Comparison of ENCODE assay signal across 15 mouse cellular contexts in genomic region chr12:113107431-113108124, GRCm38 (mm10). TPM values are rescaled to one million over a fixed set of nuclear protein-coding genes. Genes with fewer than 3 reads are reported as not detected.
DNase-seq lines count a peak whose midpoint lies in the region; ATAC-seq and TF ChIP-seq lines count a peak whose summit lies in the region.
"Had no signal": no experiment of that assay in that cellular context is flagged by ENCODE, and none has a peak within 500 bp of the region (broad histone marks: within the 10 kb centered on the region; RNA-seq: fewer than 3 reads in every experiment).

No protein-coding gene starts in this region.

- 0 out of 2 replicates have a peak, but pooled peaks have one; percentile 21 for ATAC-seq in heart, embryonic 11.5 days (replicated peaks; ENCODE audit: insufficient number of reproducible peaks, low FRiP score, low TSS enrichment)
- ATAC-seq in erythroid progenitor cell, adult 5-6 weeks (replicated peaks; ENCODE audit: low FRiP score, poor library complexity, severe bottlenecking): peak; percentile 88
- ATAC-seq in liver, postnatal 0 days: peak; percentile 86
- no peak for ATAC-seq in forebrain, embryonic 11.5 days (replicated peaks; ENCODE audit: low FRiP score)
- no peak for ATAC-seq in granulocyte monocyte progenitor cell, adult 5-6 weeks (replicated peaks; ENCODE audit: poor library complexity, severe bottlenecking)
- ATAC-seq: forebrain, embryonic 16.5 days had no signal

- no peak overlapping the region for H3K9ac ChIP-seq in heart, embryonic 11.5 days (ENCODE audit: low read depth, low read length)
- H3K9ac ChIP-seq in liver, postnatal 0 days (replicated peaks): no peak overlapping the region
- H3K9ac ChIP-seq in forebrain, embryonic 11.5 days (ENCODE audit: low read length): no peak overlapping the region
- H3K9ac ChIP-seq: embryonic facial prominence, embryonic 12.5 days; limb, embryonic 13.5 days had no signal

- H3K4me2 ChIP-seq in heart, embryonic 11.5 days: no peak overlapping the region
- peak overlapping the region; percentile 8; the same call in 1 of the 2 replicates for H3K4me2 ChIP-seq in liver, postnatal 0 days (ENCODE audit: low read depth, low read length)
- H3K4me2 ChIP-seq in forebrain, embryonic 11.5 days (ENCODE audit: low read depth, low read length, severe bottlenecking): no peak overlapping the region
- H3K4me2 ChIP-seq: embryonic facial prominence, embryonic 12.5 days; limb, embryonic 13.5 days had no signal

- H3K27ac ChIP-seq in heart, embryonic 11.5 days (ENCODE audit: low read depth, low read length): peak overlapping the region; percentile 16
- peak overlapping the region; percentile 79 for H3K27ac ChIP-seq in liver, postnatal 0 days (ENCODE audit: low read depth)
- H3K27ac ChIP-seq in forebrain, embryonic 11.5 days (ENCODE audit: low read depth, low read length): no peak overlapping the region
- H3K27ac ChIP-seq: embryonic facial prominence, embryonic 12.5 days; limb, embryonic 13.5 days; macrophage had no signal

- peaks cover 29% of the 10 kb centered on the region for H3K4me1 ChIP-seq in heart, embryonic 11.5 days (ENCODE audit: control insufficient read depth, insufficient read depth, low read length)
- peaks cover 50% of the 10 kb centered on the region for H3K4me1 ChIP-seq in liver, postnatal 0 days (ENCODE audit: insufficient read depth)
- no peaks in the 10 kb centered on the region for H3K4me1 ChIP-seq in forebrain, embryonic 11.5 days (replicated peaks; ENCODE audit: control insufficient read depth, insufficient read depth, low read length)

- 68% methylated on average over 4 of the region's 4 CpGs for WGBS in heart, embryonic 11.5 days (ENCODE audit: insufficient replicate concordance)
- 44% methylated on average over 4 of the region's 4 CpGs for WGBS in liver, postnatal 0 days (ENCODE audit: insufficient replicate concordance)
- 87% methylated on average over 4 of the region's 4 CpGs for WGBS in forebrain, embryonic 11.5 days

- peaks cover 4% of the 10 kb centered on the region for H3K36me3 ChIP-seq in heart, embryonic 11.5 days (ENCODE audit: control insufficient read depth, insufficient read depth, low read length)
- H3K36me3 ChIP-seq in liver, postnatal 0 days (replicated peaks; ENCODE audit: insufficient read depth, low read length): peaks cover 2% of the 10 kb centered on the region; the same call in 1 of the 2 replicates
- no peaks in the 10 kb centered on the region; the same call in 1 of the 2 replicates for H3K36me3 ChIP-seq in forebrain, embryonic 11.5 days (ENCODE audit: control insufficient read depth, insufficient read depth, low read length)

- no peak for DNase-seq in heart, postnatal 25 days (ENCODE audit: low spot score)
- peak; percentile 99 for DNase-seq in MEL-GATA-1-ER (ENCODE audit: extremely low read depth, low read depth)
- peak; percentile 50 for DNase-seq in liver, postnatal 0 days
- no peak for DNase-seq in frontal cortex, postnatal 36 days (ENCODE audit: low spot score in 2 of 2)
- no peak for DNase-seq in forebrain, embryonic 11.5 days (ENCODE audit: low spot score)
- DNase-seq: adrenal gland, adult 8-10 months; cerebellum, adult 8-10 months had no signal

- H3K27me3 ChIP-seq in heart, embryonic 11.5 days (ENCODE audit: control insufficient read depth, insufficient read depth, low read length): no peaks in the 10 kb centered on the region
- H3K27me3 ChIP-seq in liver, postnatal 0 days (ENCODE audit: insufficient read depth, low read length): no peaks in the 10 kb centered on the region
- H3K27me3 ChIP-seq in forebrain, embryonic 11.5 days (ENCODE audit: control insufficient read depth, insufficient read depth, low read length): no peaks in the 10 kb centered on the region
- H3K27me3 ChIP-seq: embryonic facial prominence, embryonic 12.5 days; limb, embryonic 13.5 days had no signal

- TF ChIP-seq CTCF in liver, postnatal 0 days (IDR thresholded peaks at IDR 0.05; ENCODE audit: low read depth): no peak

- H3K4me3 ChIP-seq in heart, embryonic 11.5 days (ENCODE audit: low read depth, low read length): no peak overlapping the region
- H3K4me3 ChIP-seq in liver, postnatal 0 days (ENCODE audit: low read depth, low read length): no peak overlapping the region
- H3K4me3 ChIP-seq in forebrain, embryonic 11.5 days (ENCODE audit: low read depth, low read length): no peak overlapping the region
- H3K4me3 ChIP-seq: embryonic facial prominence, embryonic 12.5 days; limb, embryonic 13.5 days had no signal

- intact Hi-C loops in heart, postnatal 25 days (cut with DNase I): no loop called here

- H3K9me3 ChIP-seq in heart, embryonic 11.5 days (replicated peaks; ENCODE audit: control insufficient read depth, low read length): no peaks in the 10 kb centered on the region
- no peaks in the 10 kb centered on the region for H3K9me3 ChIP-seq in liver, postnatal 0 days (ENCODE audit: low read length)
- H3K9me3 ChIP-seq in forebrain, embryonic 11.5 days (ENCODE audit: control insufficient read depth, low read length): no peaks in the 10 kb centered on the region; the same call in 1 of the 2 replicates
- H3K9me3 ChIP-seq: embryonic facial prominence, embryonic 12.5 days had no signal

- peak; percentile 95 for TF ChIP-seq EP300 in liver, postnatal 0 days (IDR thresholded peaks at IDR 0.05; ENCODE audit: low read depth)

RNA-seq across cellular contexts. Expression of gene Mta1, which starts 9.5 kb away (rescaled TPM):
- 12.3 and 14.7 TPM in 2 replicates for polyA plus RNA-seq in heart, embryonic 11.5 days (2014; fragmentation: Nextera tagmentation; extraction: Ambion mirVana)
- 10 to 100 TPM; 48.4 to 49.3 TPM for total RNA-seq in heart, postnatal 25 days (2021)
- total RNA-seq in erythroid progenitor cell, adult 5-6 weeks (2015; ENCODE audit: low replicate concordance): 27.2 and 40.4 TPM in 2 replicates
- total RNA-seq in erythroid progenitor cell, adult 5-6 weeks (2017; ENCODE audit: low replicate concordance): 17.6 and 21.6 TPM in 2 replicates
- polyA plus RNA-seq in liver, postnatal 0 days (2015; fragmentation: Nextera tagmentation; extraction: Ambion mirVana): 3.6 and 3.9 TPM in 2 replicates
- polyA plus RNA-seq in forebrain, embryonic 11.5 days (2014; fragmentation: Nextera tagmentation; extraction: Ambion mirVana): 25.3 and 27.7 TPM in 2 replicates
- total RNA-seq in granulocyte monocyte progenitor cell, adult 5-6 weeks (2014; fragmentation: Nextera tagmentation): 73.6 and 85.1 TPM in 2 replicates
- 21.0 and 27.6 TPM in 2 replicates for total RNA-seq in granulocyte monocyte progenitor cell, adult 5-6 weeks (2017)

RNA-seq across cellular contexts. Expression of gene Crip2, which starts 32.5 kb away (rescaled TPM):
- 1,118 and 1,169 TPM in 2 replicates for polyA plus RNA-seq in heart, embryonic 11.5 days (2014; fragmentation: Nextera tagmentation; extraction: Ambion mirVana)
- 1,000 to 10,000 TPM; 1,410 to 1,505 TPM for total RNA-seq in heart, postnatal 25 days (2021)
- 22.7 and 54.1 TPM in 2 replicates for total RNA-seq in erythroid progenitor cell, adult 5-6 weeks (2015; ENCODE audit: low replicate concordance)
- 16.0 and 29.5 TPM in 2 replicates for total RNA-seq in erythroid progenitor cell, adult 5-6 weeks (2017; ENCODE audit: low replicate concordance)
- polyA plus RNA-seq in liver, postnatal 0 days (2015; fragmentation: Nextera tagmentation; extraction: Ambion mirVana): 65.1 and 67.4 TPM in 2 replicates
- 186 and 217 TPM in 2 replicates for polyA plus RNA-seq in forebrain, embryonic 11.5 days (2014; fragmentation: Nextera tagmentation; extraction: Ambion mirVana)
- not detected in 2 replicates for total RNA-seq in granulocyte monocyte progenitor cell, adult 5-6 weeks (2014; fragmentation: Nextera tagmentation)
- total RNA-seq in granulocyte monocyte progenitor cell, adult 5-6 weeks (2017): 0.46 TPM in 1 of 2 replicates, not detected in the other

RNA-seq across cellular contexts. Expression of gene Tex22, which starts 33.3 kb away (rescaled TPM):
- 0.16 TPM in 1 of 2 replicates, not detected in the other for polyA plus RNA-seq in heart, embryonic 11.5 days (2014; fragmentation: Nextera tagmentation; extraction: Ambion mirVana)
- not detected for total RNA-seq in heart, postnatal 25 days (2021)
- not detected in 2 replicates for total RNA-seq in erythroid progenitor cell, adult 5-6 weeks (2015; ENCODE audit: low replicate concordance)
- total RNA-seq in erythroid progenitor cell, adult 5-6 weeks (2017; ENCODE audit: low replicate concordance): not detected in 2 replicates
- not detected in 2 replicates for polyA plus RNA-seq in liver, postnatal 0 days (2015; fragmentation: Nextera tagmentation; extraction: Ambion mirVana)
- polyA plus RNA-seq in forebrain, embryonic 11.5 days (2014; fragmentation: Nextera tagmentation; extraction: Ambion mirVana): not detected in 2 replicates
- not detected in 2 replicates for total RNA-seq in granulocyte monocyte progenitor cell, adult 5-6 weeks (2014; fragmentation: Nextera tagmentation)
- total RNA-seq in granulocyte monocyte progenitor cell, adult 5-6 weeks (2017): not detected in 2 replicates
- polyA plus RNA-seq: forebrain, embryonic 16.5 days; kidney, embryonic 16.5 days; macrophage had no signal

RNA-seq across cellular contexts. Expression of gene Crip1, which starts 38.5 kb away (rescaled TPM):
- polyA plus RNA-seq in heart, embryonic 11.5 days (2014; fragmentation: Nextera tagmentation; extraction: Ambion mirVana): 525 and 533 TPM in 2 replicates
- total RNA-seq in heart, postnatal 25 days (2021): 100 to 1,000 TPM; 178 to 211 TPM
- 106 and 143 TPM in 2 replicates for total RNA-seq in erythroid progenitor cell, adult 5-6 weeks (2015; ENCODE audit: low replicate concordance)
- total RNA-seq in erythroid progenitor cell, adult 5-6 weeks (2017; ENCODE audit: low replicate concordance): 93.8 and 176 TPM in 2 replicates
- polyA plus RNA-seq in liver, postnatal 0 days (2015; fragmentation: Nextera tagmentation; extraction: Ambion mirVana): 174 and 181 TPM in 2 replicates
- 61.3 and 66.5 TPM in 2 replicates for polyA plus RNA-seq in forebrain, embryonic 11.5 days (2014; fragmentation: Nextera tagmentation; extraction: Ambion mirVana)
- 161 and 242 TPM in 2 replicates for total RNA-seq in granulocyte monocyte progenitor cell, adult 5-6 weeks (2014; fragmentation: Nextera tagmentation)
- 84.6 and 103 TPM in 2 replicates for total RNA-seq in granulocyte monocyte progenitor cell, adult 5-6 weeks (2017)

RNA-seq across cellular contexts. Expression of gene Tedc1, which starts 48.6 kb away (rescaled TPM):
- polyA plus RNA-seq in heart, embryonic 11.5 days (2014; fragmentation: Nextera tagmentation; extraction: Ambion mirVana): 15.8 and 16.6 TPM in 2 replicates
- under 1 TPM; 0.61 to 0.83 TPM for total RNA-seq in heart, postnatal 25 days (2021)
- total RNA-seq in erythroid progenitor cell, adult 5-6 weeks (2015; ENCODE audit: low replicate concordance): 11.3 and 18.7 TPM in 2 replicates
- 18.9 and 38.9 TPM in 2 replicates for total RNA-seq in erythroid progenitor cell, adult 5-6 weeks (2017; ENCODE audit: low replicate concordance)
- 3.9 and 4.6 TPM in 2 replicates for polyA plus RNA-seq in liver, postnatal 0 days (2015; fragmentation: Nextera tagmentation; extraction: Ambion mirVana)
- polyA plus RNA-seq in forebrain, embryonic 11.5 days (2014; fragmentation: Nextera tagmentation; extraction: Ambion mirVana): 57.2 and 58.2 TPM in 2 replicates
- 6.5 and 11.1 TPM in 2 replicates for total RNA-seq in granulocyte monocyte progenitor cell, adult 5-6 weeks (2014; fragmentation: Nextera tagmentation)
- 6.1 and 22.6 TPM in 2 replicates for total RNA-seq in granulocyte monocyte progenitor cell, adult 5-6 weeks (2017)

Comparison
In these comparisons a context has a peak if more than half of its experiments do, and no peak if none do; other contexts are left out.
1. ATAC-seq: peak in heart, embryonic 11.5 days (single experiment), erythroid progenitor cell, adult 5-6 weeks (single experiment) and liver, postnatal 0 days (single experiment); none in forebrain, embryonic 11.5 days (single experiment) and granulocyte monocyte progenitor cell, adult 5-6 weeks (single experiment).
2. DNase-seq: peak in MEL-GATA-1-ER (single experiment) and liver, postnatal 0 days (single experiment); none in heart, postnatal 25 days (single experiment), frontal cortex, postnatal 36 days (0 of 2) and forebrain, embryonic 11.5 days (single experiment).
3. RNA of gene Crip2, which starts 32.5 kb away (total RNA-seq): 1,410 to 1,505 TPM in heart, postnatal 25 days; 16.0 to 54.1 TPM in erythroid progenitor cell, adult 5-6 weeks and 0.46 TPM in granulocyte monocyte progenitor cell, adult 5-6 weeks; every median in the first group is over 10 times any median in the second.